Mouse (Mus musculus) heart, postnatal 10 days (tissue): ENCODE measurements around the gene Rho. TPM values are rescaled to one million over a fixed set of nuclear protein-coding genes. Genes with fewer than 3 reads are reported as not detected.
A peak's percentile ranks its signal among the peaks of the same experiment; 100 is the strongest.

ENCODE experiments used
- DNase-seq, 2 experiments: peaks; one replicate each; pipeline ENCODE4 v3.0.0; 2021
- intact Hi-C: fragments of 180-260 bp; cut with DNase I; formaldehyde crosslinking; loops from one replicate; pipeline ENCODE4 v1.15.1; 2025
- total RNA-seq, 2 experiments: library from RNA; stranded (reverse); gene quantifications; 2 replicates each; pipeline ENCODE4 v1.2.3; 2021

Rho gene
- total RNA-seq, 2 experiments from 2014 or later: 0.07 to 0.20 TPM

DNA sequence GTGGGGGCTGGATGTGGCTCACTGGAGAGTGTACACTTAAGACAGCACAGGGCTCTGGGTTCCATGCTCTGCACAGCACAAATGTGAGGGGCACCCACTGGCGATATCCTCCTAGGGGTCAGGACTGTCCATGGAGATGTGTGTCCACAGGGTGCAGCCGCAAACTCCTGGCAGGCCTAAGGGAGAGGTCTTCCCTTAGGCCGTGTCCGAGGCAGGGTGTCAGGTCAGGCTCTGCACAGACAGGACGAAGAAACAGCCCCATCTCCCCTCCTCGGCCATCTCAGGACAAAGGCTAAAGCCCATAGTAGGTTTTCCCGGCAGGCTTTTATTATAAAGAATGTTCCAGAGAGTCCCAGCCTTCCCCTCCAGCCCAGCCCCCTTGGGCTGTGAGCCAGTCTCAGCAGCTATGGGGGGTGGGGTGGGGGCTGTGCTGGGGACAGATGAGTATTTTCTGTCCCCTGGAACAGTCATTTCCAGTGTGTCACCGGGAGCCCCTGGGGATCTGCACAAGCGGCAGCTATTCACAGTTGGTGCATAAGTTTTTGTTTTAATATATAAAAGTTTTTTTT, 23.0 kb downstream of the Rho start:
- no peak for DNase-seq
- intact Hi-C loops: loop anchor here (5.0 kb wide), 2 partner anchors 38 to 102 kb away; partner anchors contain the start of genes Ift122 and Mbd4

DNA sequence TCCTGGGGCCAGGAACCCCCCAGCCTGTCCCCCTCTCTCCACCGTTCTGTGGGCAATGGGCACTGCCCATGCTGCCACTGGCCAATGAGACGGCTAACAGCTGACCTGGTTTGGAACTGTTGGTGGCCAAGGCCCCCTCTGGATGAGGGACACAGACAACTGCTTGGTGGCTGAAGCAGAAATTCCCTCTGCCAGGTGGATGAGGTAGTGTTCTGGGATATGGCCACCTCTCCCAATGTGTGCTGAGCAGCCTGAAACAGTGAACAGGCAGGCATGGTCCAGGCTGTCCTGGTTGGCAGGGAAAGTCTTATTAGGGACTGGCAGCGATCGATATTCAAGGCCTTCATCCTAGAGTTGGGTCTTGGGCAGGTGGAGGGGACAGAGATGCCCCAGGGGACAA, 23.6 kb downstream of the Rho start:
- intact Hi-C loops: loop anchor here (5.0 kb wide), 2 partner anchors 37 to 103 kb away; partner anchors contain the start of genes Ift122 and Mbd4
- no peak for DNase-seq

DNA sequence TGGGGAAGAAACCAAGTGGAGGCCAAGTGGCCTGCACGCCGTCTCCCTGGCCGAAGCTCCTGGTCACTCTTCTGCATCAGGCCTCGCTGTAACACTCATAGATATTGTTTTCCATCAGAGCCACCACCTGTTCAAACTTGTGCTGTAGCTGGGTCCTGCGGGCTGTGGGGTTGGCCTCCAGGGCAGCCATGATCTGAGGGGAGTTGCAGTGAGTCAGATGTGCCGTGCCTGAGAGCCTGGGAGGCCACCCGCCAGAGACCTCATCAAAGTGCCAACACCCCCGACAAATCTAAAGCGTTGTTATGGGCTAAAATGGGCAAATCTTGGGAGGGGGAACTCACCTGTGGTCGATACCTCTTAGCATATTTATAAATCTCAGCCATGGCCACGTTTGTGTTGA, 24.1 kb downstream of the Rho start:
- DNase-seq: no peak
- intact Hi-C loops: loop anchor here (2.0 to 5.0 kb wide), 3 partner anchors 37 to 103 kb away; partner anchors contain the start of genes Ift122 and Mbd4

DNA sequence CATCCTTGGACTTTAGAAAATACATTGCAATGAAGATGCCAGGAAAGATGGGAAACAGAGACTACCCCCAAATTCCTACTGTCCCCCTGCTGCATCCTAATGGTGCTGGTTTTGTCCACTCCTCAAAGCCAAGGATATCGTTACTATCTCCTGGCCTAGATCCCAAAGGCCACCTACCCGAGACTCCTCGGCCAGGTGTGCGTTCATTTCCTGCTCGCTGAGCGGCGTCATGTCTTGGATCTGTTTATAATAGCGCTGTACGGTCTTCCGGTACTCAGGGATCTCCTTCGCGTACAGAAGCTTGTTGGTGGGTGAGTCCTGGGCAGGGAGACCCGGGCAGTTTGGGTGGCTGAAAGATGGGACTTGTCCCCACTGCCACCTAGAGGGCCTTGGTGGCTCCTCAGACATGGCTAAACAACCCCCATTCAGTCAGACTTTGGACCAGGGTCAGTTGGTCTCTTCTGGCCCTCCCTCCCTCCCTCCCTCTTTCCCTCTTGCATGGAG, 24.9 kb downstream of the Rho start:
- intact Hi-C loops: loop anchor here (2.0 to 5.0 kb wide), 3 partner anchors 36 to 104 kb away; partner anchors contain the start of genes Ift122 and Mbd4
- no peak for DNase-seq

DNA sequence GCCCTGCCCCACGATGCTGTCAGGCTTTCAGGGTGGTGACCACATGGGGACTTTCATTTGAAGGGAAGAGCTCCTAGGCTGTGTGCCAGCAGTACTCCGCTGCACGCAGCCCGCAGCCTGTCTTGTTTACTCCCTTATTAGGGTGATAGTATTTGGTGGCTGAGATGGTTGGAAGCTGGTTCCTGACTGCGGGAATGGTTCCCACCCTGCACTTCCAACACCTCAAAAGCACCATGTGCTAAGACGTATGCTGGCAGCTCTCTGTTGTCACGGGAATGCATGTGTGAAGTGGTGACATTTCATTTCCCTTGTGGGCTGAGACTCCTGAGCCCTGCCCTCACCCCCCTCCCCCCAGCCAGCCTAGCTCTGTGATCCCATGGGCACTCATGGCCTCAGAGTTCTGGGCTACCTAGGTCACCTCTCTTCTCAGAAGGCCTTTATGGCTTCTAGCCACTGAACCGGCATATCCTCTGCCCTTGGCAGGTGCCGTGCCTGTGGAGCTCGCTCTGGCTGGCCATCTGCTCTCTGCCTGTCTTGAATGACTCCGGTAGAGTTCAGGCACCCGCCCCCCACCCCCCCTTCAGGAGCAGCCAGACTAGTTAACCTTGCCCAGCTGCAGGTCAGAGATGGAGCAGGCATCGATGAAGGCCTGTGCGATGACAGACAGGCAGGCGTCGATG, 25.5 kb downstream of the Rho start:
- intact Hi-C loops: loop anchor here (2.0 to 5.0 kb wide), 3 partner anchors 35 to 105 kb away; partner anchors contain the start of genes Ift122 and Mbd4
- peak; percentile 74 to 78 for DNase-seq

DNA sequence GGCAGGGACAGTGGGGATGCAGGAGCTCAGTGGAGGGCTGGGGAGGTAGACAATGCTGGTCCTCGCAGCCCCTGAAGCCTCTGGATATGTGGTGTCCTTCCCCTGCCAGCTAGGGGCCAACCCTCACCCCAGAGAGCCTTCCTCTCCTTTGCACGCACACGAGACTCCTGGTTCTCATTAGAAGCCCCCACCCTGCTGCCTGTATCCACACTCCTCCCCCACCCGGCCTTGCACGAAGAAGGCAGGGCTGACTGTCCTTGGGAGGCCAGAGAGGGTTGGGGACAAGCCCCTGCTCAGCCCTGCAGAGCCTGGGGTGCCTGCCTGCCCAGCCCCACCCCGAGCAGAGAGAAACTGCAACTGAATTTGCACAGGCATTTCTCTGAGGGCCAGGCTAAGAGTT, 26.1 kb downstream of the Rho start:
- DNase-seq: no peak
- intact Hi-C loops: loop anchor here (2.0 to 5.0 kb wide), 3 partner anchors 35 to 105 kb away; partner anchors contain the start of genes Ift122 and Mbd4

DNA sequence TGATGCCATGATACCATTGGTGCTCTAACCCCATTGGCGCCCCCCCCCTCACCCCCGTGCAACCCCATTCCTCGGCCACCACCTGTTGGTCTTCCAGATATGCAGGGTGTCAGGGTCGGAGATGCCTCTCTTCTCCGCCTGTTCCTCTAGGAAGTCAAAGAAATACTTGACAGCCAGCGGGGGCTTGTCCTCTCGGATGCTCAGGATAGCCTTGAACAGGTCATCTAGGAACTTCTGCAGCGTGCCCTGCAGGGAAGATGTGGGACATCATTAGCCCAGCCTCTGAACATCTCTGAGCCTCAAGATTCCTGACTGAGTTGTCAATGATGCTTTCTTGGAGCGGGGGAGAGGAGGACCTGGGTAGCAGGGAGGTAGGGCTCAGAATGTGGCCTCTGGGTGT, 26.9 kb downstream of the Rho start:
- intact Hi-C loops: loop anchor here (5.0 kb wide), 2 partner anchors 34 to 106 kb away; partner anchors contain the start of genes Ift122 and Mbd4
- DNase-seq: no peak

DNA sequence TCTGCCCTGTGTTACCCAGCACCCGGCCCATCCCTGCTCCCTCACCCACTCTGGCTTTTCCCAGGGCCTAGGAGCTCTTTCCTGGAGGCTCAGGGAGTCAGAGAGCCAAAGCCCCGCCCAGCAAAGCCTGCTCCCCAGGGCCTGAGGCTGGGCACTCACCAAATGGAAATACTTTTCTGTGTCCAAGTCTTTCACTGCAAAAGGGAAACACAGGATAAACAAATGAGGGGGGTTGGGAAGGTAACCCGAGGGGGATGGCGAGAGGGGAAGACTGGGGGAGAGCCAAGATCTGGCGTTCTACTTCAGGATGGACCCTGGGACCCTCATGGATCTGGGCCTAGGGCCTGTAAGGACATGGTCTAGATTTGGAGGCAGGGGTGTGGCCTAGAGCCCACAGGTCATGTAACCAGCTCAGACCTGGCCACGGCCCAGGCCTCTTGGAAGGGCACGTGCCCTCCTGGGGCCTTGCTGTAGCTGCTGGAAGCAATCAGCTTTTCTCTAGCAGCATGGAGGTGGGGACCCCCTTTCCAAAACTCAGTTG, 27.7 kb downstream of the Rho start:
- intact Hi-C loops: loop anchor here (5.0 kb wide), 2 partner anchors 33 to 107 kb away; partner anchors contain the start of genes Ift122 and Mbd4
- peak; percentile 93 to 95 for DNase-seq

DNA sequence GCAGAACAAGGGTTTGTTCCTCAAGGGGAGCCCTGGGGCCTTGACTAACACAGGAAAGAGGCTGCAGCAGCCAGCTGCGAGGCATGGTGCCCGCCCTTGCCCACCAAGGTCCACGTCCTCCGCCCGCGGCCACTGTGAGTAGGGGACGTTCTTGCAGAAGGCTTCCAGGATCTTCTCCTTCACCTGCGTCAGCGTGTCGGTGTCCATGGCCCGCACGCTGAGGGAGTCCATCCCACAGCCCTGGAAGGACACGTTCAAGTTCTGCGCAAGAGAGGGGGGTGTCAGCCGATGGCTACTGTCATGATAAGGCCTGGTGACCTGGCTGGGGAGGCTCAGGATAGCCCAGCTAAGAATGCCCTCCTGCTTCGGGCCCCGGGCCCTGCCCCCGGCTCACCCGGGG, 28.8 kb downstream of the Rho start:
- intact Hi-C loops: no loop called here
- DNase-seq: no peak

DNA sequence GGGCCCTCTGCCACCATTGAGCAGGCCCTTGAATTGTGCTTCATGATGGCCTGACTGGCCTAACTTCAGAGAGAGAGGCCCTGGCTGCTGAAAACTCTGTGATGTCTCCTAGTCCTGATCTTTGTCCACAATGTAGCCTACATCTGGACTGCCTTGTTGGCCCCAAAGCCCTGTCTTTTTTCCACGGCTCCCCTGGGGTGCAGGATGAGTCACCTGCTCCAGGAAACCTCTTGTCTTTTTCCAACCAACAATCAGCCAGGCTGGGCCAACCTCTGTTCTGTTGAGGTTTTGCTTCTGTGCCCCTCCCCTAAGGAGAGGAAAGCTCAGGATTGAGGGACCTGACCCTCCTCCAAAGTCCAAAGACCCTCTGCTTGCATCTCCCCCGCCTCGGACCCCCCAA, 30.2 kb downstream of the Rho start:
- DNase-seq: no peak
- intact Hi-C loops: loop anchor here (2.0 kb wide), 1 partner anchor 61 kb away; no protein-coding TSS in a partner anchor

DNA sequence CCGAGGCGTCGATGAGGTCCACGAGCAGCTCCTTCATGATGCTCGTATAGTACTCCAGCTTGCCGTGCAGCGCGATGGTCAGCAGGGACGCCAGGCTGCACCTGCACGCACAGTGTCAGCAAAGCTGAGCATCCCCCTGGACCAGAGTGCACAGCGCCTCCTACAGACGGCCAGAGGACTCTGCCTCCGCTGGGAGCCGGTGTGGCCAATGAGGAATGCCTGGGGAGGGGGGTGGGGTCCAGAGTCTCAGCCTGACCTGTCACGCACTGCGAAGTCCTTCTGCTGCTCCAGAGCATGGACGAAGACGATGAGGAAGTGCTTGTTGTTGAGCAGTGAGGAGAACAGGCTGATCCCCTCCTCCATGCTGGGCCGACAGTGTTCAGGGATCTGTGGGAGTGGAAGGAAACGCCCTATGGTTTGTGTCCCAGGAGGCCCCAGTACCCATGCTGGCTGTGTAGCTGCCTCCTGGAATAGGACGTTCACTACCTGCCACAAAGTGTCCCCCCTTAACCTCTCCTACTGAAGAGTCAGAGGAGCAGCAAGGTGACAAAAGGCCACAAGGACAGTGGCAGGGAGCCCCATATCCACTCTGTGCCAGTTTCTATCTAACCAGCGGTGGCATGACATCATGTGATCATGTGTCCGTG, 31.0 kb downstream of the Rho start:
- peak; percentile 58 to 59 for DNase-seq
- intact Hi-C loops: loop anchor here (2.0 kb wide), 1 partner anchor 62 kb away; no protein-coding TSS in a partner anchor

DNA sequence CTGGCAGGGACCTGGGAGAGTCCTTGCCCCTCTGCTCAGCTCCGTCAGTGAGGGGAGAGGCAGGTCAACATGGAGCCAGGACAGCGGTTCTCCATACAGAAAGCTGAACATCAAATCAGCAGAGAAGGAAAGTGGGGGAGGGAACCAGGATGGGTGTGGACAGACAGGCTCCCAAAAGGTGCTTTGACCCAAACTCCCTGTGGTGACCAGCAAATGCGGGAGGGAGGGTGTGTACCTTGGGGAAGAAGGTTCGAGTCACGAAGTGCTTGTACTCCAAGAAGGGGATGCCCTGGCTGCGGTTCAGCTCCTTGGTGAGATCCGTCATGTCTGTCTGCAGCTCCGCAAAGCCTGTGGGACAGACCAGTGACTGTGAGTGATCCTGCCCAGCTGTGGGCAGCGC, 32.1 kb downstream of the Rho start:
- no peak for DNase-seq
- intact Hi-C loops: loop anchor here (2.0 kb wide), 1 partner anchor 63 kb away; no protein-coding TSS in a partner anchor

DNA sequence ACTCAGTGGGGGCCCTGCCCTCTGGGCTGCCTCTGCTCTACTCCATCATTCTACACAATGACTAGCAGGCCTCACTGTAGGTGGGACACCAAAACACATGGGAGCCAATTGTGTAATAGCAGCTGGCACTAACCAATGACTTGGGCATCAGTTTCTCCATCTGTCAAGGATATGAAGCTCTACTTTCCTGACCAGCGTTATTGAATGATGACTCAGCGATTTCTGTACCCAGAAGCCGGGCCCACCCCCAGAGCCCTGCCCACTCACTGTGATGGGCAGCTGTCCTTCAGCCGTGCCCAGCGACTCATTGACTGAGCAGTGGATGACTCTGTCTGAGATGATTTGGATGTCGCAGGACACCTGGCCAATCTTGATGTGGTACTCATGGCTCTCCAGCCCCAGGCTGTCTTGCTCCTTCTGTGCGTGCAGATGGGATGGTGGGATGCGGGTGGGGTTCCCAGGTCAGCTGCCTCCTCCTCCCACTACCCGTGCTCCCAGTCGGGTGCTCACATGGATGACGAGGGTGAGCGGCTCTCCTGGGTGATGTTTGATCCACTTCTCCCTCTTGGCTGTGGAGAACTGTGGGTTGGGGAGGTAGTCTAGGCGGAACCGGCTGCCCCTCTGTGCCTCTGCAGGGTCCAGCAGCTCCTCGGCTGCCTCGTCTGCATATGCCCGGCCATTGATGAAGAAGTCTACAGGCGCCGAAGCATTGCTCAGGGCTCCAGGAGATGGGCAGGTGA, 34.8 kb downstream of the Rho start:
- no peak for DNase-seq
- intact Hi-C loops: no loop called here

DNA sequence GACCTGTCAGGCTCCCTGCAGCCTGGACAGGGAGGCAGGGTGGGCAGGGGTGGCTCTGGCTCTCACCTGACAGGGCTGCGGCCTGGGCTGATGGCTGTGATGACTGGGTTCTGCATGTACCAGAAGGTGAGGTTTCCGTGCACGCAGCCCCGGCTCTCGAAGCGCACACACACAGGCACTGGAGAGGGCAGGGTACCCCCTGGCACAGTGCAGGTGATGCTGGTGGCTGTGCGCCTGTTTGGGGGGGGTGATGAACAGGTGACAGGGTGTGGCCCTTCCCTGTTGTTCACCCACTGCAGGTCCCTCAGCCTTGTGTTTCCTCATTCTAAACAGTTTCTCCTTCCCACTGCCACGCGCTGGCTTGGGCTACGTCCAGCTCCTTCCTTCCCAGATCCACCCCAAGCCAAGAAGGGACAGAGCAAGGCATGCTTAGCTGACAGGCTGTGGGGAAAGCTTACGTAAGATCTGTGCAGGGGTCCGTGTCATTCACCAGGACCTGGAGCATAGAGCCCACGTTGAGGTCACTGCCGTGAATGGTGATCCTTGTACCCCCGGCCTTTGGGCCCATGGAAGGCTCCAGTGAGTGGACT, 35.8 kb downstream of the Rho start:
- no peak for DNase-seq
- intact Hi-C loops: no loop called here

DNA sequence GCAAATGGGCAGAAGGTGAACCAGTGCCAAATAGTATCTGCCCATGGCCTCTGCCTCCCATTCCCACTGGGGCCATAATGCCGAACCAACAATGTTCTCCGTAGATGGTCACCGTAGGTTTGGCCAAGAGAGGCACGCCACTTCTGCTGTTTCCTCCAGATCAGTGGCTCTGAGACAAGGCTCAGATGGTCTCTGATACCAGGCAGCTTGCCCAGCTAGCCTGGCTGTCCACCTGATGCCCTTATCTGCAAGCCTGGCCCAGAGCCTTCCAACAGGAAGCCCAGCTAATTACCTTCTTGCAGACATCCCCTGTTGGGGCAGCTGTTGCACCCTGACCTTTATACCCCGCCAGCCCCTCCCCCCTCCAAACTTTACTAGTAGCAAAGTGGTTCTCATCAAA, 36.5 kb downstream of the Rho start:
- intact Hi-C loops: no loop called here
- no peak for DNase-seq

DNA sequence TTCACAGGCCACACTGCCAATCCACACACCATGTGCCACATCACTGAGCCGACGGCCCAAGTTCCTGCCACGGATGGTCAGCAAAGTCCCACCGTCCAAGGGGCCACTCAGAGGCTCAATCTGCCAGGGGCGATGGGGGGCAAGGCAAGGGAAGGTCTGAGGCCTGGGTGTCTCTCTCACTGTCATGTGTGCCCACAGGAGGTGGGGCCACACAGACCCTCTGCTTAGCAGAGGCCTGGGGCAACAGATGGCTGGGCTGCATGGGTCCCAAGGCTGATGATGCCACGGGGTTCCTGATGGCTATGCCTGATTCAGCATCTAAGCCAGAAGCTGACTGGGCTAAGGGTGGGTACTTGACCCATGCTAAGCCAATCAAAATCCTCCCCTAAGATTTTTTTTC, 37.2 kb downstream of the Rho start:
- intact Hi-C loops: no loop called here
- DNase-seq: no peak

DNA sequence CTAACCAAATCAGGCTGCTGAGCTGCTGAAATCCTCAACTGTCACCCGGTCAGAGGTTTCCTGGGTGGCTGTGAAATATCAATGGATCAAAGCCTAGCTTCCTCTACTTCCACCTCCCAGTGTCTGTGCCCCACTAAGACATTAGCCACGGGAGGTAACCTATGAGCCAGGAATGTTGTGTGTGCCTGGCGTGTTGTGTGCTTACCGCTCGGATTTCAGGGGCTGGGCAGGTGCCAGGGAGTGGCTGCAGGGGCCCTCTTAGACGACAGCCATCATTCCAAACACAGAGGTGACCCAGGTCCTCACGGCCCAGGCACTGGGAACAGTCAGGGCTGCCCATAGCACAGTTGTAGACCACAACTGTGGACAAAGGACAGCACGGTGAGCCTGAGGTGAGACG, 37.6 kb downstream of the Rho start:
- DNase-seq: no peak
- intact Hi-C loops: no loop called here

DNA sequence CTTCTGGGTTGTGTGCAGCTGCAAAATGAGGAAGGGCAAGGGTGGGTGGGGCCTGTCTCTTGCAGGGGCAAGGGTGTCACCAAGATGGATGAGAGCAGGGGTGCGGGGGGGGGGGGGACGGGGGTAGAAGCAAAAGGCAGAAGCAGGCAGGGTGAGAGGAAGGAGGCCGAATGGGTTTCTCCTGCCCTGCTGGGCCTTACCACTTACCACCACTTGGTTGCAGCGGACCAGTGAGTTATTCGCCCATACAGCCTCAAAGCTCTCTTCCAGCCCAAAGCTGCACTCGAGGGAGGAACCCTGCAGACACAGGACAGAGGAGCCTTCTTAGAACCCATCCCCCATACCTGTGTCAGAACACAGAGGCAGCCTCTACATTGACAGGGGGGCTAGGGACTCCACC, 38.4 kb downstream of the Rho start:
- DNase-seq: no peak
- intact Hi-C loops: no loop called here

DNA sequence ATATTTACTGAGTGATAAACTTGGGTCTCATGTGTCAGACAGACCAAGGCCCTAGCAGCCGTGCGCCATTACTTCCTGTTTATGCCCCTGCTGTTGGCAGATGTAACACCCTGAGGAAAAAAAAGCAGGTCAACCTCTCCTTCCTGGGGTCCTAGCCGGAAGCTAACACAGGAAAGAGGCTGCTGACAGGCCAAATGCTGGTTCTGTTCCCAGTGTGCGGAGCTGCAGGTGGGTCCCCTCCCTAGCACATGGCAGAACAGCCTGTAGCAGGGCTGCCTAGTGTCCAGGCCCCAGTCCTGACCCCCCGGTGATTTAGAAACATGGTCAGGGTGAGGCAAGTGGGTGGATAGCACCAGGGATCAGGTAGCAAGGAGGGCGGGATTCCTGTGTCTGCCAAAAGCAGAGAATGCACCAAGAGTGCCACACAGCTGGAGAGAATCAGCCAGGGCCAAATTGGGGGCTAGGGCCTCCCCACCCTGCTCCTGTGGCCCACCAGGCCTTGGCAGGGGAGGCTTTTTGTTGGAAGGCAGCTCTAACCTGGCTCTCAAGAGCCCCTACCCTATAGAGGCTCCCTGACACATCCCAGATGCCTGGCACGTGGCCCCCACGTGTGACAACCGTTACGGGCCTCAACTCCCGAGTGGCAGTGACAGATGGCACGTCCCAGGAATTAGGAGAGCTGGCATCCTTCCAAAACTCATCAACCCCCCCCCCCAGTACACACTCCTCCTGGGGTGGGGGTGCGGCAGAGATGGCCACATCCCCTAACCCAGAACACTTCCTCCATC, 39.9 kb downstream of the Rho start:
- no peak for DNase-seq
- intact Hi-C loops: no loop called here
